Mouse (Mus musculus) cortical plate, adult 2 months (tissue): ENCODE results near the gene Desi1.
A peak's percentile ranks its signal among the peaks of the same experiment; 100 is the strongest.

Experiments used
- CTCF ChIP-seq: fragments of 200-500 bp; IDR thresholded peaks from 2 replicates; pipeline ENCODE4 v1.5.1; 2011; ENCODE audit warnings: mild to moderate bottlenecking, control low read depth, low read length; ENCODE audit not compliant: insufficient read depth; ENCODE audit errors: extremely low read depth
- POLR2A ChIP-seq: fragments of 200-500 bp; IDR thresholded peaks from 2 replicates; pipeline ENCODE4 v1.6.1; 2011; ENCODE audit warnings: mild to moderate bottlenecking, low read length, control low read depth; ENCODE audit not compliant: insufficient read depth; ENCODE audit errors: extremely low read depth

DNA sequence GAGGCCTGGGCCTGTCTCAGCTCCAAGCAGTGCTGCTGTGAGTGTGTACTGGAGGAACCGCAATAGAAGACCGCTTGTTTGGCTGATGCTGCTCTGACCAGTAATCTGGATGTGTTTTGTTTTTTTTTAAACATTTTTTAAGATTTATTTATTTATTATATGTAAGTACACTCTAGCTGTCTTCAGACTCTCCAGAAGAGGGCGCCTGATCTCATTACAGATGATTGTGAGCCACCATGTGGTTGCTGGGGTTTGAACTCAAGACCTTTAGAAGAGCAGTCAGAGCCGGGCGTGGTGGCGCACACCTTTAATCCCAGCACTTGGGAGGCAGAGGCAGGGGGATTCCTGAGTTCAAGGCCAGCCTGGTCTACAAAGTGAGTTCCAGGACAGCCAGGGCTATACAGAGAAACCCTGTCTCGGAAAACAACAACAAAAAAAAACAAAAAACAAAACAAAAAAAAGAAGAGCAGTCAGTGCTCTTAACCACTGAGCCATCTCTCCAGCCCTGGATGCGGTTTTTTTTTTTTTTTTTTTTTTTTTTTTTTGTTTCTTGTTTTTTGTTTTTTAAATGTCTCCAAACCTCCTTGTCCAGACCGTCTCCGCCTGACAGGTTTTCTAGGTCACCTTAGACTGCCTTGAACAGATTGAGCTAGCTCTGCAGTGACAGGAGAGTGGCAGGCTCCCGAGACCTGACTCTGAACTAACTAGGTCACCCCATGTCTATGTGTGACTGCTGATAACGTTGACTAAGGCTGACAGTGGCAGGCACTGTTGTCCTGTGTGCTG is 2.4 kb upstream of the Desi1 start:
- 0 out of 2 replicates have a peak, but pooled peaks have one; percentile 13 for TF ChIP-seq CTCF
- TF ChIP-seq POLR2A, result no peak
